Mouse (Mus musculus) T-helper 17 cell (primary cell): Measurements from ENCODE around the gene Pdk1.
"Not testable (repeated sequence)": the region's sequence is repeated elsewhere in the genome, so short reads cannot be mapped to it uniquely, and the experiment has no call there.

Source experiments
- in situ Hi-C, 2 experiments: fragments of 300-600 bp; cut with MboI, MseI; formaldehyde crosslinking; loops; 1 replicate in 1 of 2; 2 replicates in 1 of 2; pipeline ENCODE4 v1.15.1; 2025; ENCODE audit warnings: high pct_unique_total_duplicates in 2 of 2

The Pdk1 gene

DNA sequence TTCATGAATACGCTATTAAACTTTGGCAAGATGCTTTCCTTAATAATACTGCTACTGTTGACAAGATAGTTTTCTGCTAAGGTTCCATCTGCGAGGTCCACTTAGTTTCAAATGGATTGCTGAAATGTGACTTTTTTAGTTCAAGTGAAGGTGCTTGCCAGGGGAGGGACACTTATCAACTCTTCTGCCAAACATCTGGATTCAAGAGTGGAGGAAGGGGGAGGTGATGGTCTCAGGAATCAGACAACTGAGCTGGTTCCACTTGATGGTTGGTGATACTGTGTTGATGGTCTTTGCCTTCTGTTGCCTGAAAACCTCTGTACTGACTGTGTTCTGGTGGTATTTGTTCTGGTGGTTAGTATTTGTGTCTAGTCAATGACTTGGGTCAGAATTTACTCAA lies 1.4 kb downstream of the Pdk1 start:
- in situ Hi-C loops, result no loop called here

DNA sequence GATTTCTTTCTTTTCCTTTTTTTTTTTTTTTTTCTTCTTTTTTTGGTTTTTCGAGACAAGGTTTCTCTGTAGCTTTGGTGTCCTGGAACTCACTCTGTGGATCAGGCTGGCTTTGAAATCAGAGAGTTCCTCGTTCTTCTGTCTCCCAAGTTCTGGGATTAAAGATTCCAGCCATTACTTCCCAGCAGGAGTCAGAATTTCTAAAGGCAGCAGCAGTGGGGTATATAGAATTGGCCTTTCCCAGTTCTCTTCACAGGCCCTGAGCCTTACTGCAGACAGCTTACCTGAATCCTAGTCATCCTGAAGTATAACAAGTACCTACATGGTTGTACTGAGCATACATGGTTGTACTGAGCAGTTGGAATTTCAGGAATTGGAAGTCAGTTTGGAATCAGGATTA lies 1.8 kb downstream of the Pdk1 start:
- in situ Hi-C loops, result no loop called here

DNA sequence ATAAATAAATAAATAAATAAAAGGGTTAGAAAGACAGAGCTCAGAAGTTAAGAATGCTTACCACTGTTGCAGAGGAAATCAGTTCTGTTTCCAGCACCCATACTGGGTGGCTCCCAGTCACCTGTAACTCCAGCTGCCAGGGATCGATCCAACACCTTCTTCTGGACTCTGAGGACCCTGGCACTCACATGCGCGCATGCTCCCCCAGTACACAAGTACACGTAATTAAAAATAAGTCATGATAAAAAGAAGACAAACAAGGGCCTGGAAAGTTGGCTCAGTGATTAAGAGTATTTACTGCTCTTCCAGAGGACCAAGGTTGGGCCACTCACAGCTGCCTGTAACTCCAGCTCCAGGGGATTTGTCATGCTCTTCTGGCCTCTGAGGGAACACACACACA lies 4.8 kb downstream of the Pdk1 start:
- in situ Hi-C loops, result no loop called here

DNA sequence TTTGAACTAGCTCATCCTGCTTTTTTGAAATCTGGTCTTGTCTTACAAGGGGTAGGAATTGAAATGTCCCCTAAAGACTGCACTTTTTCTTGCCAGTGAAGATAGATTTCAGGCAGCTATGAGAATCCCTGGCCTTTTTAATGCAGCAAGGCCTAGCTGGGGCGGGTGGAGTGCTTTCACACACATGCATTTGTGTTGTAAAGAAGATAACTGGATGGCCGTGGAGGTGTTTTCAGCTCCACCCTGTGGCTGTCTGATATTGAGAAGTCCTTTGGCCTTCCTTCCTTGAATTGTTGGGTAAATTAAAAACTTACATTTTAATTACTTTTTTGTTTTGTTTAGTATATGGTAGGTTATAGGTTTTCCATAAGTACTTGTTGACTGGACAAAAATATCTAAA lies 5.4 kb downstream of the Pdk1 start:
- in situ Hi-C loops, result no loop called here

DNA sequence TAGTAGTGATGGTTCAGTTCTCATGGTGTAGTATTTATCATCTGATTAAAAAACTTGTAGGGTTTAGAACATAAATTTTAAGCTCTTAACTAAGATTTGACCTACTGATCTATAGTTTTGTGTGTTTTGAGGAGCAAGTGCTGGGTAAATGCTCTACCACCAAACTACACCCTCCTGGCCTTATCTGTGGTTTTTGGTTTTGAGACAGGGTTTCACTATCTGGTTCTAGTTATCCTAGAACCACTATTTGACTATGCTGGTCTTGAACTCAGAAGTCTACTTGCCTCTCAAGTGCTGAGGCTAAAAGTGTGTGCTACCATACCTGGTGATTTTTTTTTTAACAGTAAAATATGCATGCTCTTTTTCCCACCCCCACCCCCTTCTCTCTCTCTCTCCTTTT lies 5.9 kb downstream of the Pdk1 start:
- in situ Hi-C loops, result no loop called here

DNA sequence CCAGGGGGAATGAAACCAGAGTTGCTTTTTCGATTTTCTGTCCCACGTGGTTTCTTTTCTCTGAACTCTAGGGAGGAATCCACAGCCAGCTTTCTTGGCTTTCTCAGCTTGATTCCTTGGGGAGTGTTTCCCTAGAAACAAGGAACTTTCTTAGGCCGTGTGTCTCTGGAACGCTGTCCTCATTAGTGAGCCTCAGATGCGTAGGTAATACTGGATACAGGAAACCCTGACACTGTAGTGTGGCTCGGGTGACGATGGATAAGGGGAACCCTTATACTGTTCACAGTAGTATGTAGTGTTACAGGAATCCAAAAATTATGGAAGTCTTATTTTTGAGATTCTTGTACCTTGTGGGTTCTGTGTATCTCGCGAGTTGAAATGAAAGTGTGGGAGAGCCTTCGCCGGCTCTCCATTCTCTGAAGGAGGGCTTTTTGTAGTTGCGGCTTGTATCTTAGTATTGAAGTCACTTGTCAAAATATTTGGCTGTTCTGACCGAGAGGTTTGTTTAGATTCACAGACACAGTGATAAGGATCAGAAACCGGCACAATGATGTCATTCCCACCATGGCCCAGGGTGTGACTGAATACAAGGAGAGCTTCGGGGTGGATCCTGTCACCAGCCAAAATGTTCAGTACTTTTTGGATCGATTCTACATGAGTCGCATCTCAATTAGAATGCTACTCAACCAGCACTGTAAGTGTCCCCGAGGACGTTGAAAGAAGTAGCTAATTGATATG lies 10.1 kb downstream of the Pdk1 start:
- in situ Hi-C loops, result no loop called here

DNA sequence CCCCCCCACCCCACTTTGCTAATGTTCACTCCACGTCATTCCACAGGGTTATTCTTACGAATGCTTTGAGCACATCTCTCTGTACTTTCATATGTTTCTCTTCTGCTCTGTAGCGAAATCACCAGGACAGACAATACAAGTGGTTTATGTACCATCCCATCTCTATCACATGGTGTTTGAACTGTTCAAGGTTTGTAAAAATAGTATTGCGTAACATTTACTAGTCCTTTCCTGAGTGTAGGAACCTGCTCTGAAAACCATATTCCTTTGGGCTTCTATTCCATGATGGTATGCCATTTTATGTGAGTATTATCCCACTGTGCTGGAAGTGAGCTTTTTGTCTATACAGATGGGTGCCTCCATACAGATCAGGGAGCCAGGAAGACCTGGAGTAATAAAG lies 14.2 kb downstream of the Pdk1 start:
- in situ Hi-C loops, result no loop called here

DNA sequence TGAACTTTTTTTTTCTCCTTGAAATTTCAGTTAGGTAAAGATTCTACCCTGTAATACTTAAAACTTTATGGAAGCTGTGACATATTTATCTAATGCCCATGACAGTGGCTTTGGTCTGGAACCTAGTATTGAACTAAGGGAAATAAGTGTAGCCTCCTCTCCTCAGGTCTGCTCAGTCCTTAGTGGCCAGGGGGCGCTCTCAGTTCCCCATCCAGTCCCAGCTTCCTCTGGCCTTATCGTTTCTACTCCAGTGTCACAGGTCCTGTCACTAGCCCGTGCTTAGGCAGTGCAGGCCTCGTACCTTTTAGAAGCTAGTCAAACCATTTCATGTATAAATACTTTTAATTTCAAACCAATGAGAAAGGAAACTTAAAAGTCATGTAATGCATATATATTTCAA lies 15.4 kb downstream of the Pdk1 start:
- in situ Hi-C loops, result no loop called here

DNA sequence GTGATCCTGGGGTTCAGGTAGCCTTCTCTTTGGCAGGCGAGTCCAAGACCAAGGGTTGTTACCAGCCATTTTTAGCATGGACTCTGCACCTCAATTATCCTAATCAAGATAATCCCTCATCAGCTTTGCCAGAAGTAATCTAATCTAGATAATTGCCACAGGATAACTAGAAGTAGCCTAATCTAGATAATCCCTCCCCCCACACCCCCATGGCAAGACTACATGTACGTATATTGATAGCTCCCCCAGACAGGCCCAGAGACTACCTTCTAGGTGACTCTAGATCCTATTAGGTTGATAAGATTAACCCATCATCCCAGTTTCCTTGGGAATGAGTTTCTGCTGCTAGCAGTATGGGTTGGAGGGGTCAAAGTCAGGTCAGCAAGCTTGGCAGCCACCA lies 18.5 kb downstream of the Pdk1 start:
- in situ Hi-C loops, result no loop called here

DNA sequence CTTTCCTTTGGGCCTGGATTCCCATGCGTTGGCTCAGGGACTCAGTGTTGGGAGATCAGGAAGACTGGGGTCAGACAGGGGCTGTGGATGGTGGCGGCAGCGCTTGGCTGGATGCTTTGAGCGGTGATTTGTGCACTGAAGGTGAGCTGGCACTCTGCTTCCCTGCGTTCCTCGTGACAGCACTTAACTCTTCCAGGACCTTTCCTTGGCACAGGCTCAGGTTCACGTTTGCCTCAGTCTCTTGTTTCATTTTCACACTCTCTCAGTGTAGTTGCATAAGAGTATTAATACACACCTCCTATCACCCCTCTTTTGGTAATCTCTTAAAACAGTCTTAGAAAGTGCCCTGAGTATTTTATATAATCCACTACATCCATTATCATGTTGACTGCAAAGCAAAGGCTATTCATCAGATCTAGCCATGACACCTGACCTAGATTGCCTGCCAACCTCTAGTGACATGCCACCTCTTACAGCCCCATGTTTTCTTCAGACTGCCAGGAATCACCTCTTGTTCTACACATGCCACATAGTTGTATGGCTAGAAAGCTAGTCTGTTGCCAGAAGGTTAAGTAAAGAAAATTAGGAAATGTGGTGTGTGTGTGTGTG lies 19.8 kb downstream of the Pdk1 start:
- in situ Hi-C loops, result no loop called here

DNA sequence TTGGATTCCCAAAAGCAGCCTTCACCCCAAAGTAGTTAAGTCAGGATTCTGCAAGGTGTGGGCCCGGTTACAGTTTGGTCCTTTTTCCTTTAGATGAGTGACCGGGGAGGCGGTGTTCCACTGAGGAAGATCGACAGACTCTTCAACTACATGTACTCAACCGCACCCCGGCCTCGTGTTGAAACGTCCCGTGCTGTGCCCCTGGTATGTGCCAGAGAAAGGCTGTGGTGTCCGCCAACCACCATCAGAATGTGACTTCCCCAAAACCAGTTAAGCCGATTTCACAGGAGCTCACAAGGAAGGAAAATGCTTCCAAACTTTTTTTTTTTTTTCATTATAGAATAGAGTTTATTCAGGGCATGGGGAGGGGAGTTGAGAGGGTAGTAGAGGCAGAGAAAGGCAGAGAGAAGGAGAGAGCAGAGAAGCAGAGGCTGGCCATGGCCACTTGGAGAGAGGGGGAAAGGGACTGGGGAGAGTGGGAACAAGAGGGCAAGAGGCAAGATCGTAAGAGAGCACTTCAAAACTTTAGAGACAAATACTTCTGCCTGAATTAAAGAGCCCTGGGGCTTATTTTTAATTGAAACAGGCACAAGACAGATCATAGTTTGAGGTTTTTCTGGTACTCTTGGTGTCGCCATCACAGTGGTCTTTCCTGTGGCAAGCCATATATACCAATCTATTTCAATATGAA lies 22.7 kb downstream of the Pdk1 start:
- in situ Hi-C loops, result loop anchor here in 1 of 2 experiments (5.0 kb wide), 1 partner anchor 67 kb away; no protein-coding TSS in a partner anchor

DNA sequence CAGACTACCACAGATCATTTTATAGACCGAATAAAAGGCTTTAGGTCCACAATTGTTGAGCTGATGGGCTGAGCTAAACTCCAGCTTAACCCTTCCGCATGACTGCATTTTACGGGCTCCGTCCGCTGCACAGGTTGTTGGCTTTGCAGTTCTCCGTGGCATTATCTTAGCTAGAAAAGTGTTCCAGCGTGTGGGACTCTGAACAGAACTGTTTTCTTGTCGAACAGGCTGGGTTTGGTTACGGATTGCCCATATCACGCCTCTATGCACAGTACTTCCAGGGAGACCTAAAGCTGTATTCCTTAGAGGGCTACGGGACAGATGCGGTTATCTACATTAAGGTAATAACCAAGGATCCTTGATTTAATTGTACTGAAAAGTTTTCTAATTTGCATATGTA lies 24.4 kb downstream of the Pdk1 start:
- in situ Hi-C loops, result loop anchor here in 1 of 2 experiments (5.0 kb wide), 1 partner anchor 65 kb away; no protein-coding TSS in a partner anchor

DNA sequence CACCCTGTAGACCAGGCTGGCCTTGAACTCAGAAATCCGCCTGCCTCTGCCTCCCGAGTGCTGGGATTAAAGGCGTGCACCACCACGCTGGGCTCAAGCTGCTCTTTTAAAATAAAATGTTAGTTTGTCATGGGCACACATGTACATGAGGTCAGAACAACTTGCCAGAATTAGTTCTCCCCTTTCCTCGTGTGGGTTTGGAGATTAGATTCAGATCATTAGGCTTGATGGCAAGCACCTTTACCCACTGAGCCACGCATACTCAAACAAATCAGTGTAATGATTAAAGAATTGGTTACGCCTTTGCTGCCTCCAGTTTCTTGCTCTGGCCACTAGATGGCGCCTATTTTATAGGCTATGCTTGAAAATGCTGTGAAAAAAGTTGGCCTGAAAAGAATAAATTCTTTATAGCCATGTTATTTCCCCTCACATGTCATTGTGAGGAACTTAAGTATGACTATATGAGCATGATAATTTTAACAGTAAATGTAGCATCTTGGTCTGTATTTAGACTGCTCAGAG lies 25.4 kb downstream of the Pdk1 start:
- in situ Hi-C loops, result loop anchor here in 1 of 2 experiments (5.0 kb wide), 1 partner anchor 64 kb away; no protein-coding TSS in a partner anchor

DNA sequence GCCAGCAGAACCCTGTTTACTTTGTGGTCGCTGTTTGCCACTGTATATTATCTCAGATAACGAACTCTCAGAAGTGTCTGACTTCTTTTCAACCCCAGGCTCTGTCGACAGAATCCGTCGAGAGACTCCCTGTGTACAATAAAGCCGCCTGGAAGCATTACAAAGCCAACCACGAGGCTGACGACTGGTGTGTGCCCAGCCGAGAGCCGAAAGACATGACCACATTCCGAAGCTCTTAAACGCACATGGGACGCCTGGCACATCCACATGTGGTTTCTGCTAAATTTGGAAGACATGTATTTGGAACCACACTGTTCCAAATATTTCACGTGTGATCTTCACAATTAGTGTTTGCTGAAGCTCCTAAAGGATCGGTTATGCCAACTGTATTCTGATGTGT lies 26.9 kb downstream of the Pdk1 start:
- in situ Hi-C loops, result loop anchor here (5.0 kb wide), 2 partner anchors 62 to 127 kb away; no protein-coding TSS in a partner anchor

DNA sequence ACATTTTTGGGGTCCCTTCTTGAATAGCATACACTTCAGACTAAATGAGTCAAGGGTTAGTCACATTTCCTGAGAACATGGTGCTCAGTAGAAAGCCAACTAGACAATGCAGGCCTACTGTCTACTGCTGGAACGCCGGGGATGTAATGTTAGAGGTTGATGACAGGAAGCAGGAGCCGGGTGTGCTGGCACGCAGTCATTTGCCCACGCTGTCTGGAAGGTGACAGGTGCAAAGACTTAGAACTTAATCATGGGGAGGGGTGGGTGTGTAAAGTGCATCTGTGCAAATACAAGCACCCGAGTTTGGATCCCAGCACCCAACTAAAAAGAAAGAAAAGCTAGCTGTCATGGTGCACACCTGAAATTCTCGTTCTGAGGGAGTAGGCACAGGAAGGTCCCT lies 32.1 kb downstream of the Pdk1 start:
- in situ Hi-C loops, result no loop called here

DNA sequence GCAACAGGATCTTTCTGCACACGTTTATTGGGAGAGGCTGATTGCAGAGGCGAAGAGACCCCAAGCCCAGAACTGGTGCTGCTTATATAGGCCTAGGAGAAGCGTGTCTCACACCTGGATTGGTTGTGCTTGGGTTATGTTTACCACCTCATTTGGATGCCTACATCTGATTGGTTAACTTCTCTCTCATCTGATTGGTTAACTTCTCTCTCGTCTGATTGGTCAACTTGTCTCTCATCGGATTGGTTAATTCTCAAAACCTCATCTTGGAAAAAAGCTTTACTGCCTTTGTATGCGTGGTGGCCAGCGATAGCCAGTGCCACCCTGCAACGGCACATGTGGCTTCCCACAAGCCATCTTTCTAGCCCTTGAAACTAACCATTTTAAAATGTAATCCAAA lies 33.3 kb downstream of the Pdk1 start:
- in situ Hi-C loops, result not testable (repeated sequence)

DNA sequence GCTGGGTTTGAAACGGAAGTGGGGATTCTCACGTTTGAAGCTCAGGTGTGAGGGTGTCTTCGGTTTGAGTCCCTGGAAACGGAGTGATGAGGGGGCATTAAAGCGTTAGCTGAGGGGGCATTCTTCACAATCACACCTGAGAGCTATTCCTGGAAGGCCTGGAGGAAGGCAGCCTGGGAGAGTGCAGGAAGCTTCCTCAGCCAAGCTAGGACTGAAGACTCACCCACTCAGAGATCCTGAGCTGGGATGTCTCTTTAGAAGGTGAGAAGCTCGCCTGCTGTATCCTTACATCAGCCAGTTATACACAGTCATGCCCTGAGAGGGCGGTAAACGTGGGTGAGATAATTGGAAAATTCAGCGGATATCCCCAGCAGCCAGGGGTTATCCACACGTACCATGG lies 40.9 kb downstream of the Pdk1 start:
- in situ Hi-C loops, result no loop called here

DNA sequence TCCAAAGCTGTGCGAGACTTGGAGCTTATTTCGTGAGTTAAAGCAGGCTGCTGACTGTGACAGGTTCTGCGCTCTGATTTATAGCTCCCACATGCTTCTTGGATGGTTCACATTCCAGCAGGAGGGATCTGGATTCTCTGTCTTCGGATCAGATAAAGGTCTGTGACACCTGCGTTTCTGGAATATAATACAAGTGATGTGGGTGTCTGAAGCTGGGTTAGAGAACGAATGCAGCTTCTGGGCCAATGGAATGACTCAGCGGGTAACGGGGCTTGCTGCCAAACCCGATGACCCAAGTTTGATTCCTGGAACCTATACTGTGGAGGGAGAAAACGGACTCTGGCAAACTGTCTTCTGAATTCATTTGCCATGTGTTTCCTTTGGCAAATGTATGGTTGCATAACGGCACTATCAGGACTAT lies 46.2 kb downstream of the Pdk1 start:
- in situ Hi-C loops, result no loop called here

DNA sequence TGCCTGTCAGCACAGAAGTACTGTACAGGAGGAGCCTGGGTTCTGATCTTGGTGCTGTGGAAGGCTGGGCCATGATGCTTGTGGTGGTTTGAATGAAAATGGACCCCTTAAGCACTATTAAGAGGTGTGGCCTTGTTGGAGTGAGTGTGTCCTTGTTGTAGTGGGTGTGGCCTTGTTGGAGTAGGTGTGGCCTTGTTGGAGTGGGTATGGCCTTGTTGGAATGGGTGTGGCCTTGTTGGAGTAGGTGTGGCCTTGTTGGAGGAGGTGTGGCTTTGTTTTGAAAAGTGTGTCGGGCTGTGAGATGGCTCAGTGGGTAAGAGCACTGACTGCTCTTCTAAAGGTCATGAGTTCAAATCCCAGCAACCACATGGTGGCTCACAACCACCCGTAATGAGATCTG lies 51.9 kb downstream of the Pdk1 start:
- in situ Hi-C loops, result not testable (repeated sequence)

DNA sequence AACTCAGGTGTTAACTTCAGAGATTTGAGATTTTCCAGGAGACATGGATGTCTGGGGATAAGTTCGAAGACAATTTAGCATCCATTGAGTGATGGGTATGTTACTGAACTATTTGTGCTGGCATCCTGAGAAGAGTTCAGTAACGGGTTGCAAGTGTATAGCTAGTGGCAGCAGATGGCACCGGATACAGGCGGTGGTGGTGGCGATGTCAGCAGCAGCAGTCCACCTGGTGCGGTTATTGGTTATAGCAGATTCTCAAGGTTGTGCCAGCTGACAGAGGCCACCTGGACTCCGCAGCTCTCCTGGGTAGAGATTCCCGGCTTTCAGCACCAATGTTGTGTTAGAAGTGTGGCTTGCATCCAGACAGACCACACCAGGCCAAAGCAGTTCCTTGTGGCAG lies 61.0 kb downstream of the Pdk1 start:
- in situ Hi-C loops, result no loop called here

DNA sequence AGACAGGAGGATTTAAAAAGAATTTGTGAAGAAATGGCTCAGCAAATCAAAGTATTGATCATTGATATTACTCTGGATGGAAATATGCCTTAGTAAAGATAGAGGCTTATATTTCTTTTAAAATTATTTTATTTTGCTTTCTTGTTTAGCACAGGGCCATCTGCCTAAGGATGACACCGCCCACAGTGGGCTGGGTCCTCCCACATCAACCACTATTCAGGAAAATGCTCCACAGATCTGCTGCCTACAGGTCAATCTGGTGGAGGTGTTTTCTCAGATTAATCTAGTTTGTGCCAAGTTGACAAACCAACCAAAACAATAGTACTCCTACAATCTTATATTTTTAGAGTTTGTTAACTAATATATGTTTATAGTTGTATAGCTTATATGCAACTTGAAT lies 63.7 kb downstream of the Pdk1 start:
- in situ Hi-C loops, result no loop called here

DNA sequence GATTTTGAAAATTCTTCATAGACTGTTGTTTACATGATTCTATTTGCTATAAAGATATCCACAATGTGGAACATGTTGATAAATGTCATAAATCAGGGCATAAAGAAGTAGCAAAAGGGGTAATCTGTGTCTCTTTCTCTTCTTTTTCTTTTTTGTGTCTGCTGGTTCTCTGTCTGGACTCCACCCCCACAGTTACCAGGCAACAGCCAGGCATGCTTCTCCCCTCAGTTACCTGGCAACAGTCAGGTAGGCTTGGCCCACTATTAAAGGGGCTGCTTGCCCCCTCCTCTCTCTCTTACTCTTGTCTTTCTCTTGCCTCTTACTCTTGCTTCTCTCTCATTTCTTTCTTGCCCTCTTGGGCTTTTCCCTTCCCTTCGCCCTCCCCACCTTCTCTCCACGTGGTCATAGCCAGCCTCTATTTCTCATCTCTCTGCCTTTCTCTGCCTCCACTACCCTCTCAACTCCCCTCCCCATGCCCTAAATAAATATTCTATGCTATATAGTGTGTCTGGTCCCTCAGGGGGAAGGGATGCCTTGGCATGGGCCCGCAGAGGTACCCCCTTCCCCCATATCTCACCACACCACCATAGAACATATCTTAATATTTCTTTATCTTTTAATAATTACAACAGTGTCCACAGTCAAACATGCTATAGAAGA lies 64.8 kb downstream of the Pdk1 start:
- in situ Hi-C loops, result no loop called here
